ENCODE assay signal across 26 mouse cellular contexts in genomic region chr3:138210432-138211075, GRCm38 (mm10). TPM values are rescaled to one million over a fixed set of nuclear protein-coding genes. Genes with fewer than 3 reads are reported as not detected.
DNase-seq lines count a peak whose midpoint lies in the region; ATAC-seq and TF ChIP-seq lines count a peak whose summit lies in the region.
"Had no signal": no experiment of that assay in that cellular context is flagged by ENCODE, and none has a peak within 500 bp of the region (broad histone marks: within the 10 kb centered on the region; RNA-seq: fewer than 3 reads in every experiment).

No protein-coding gene starts in this region.

- no peak for TF ChIP-seq CTCF in stomach, postnatal 0 days (IDR thresholded peaks at IDR 0.05; ENCODE audit: low read depth)

- peak; percentile 83 to 93 for DNase-seq in adrenal gland, adult (ENCODE audit: inconsistent age in 2 of 2, low spot score in 1 of 2)
- no peak for DNase-seq in adrenal gland, adult 18-20 months (ENCODE audit: low spot score in 2 of 2)
- DNase-seq in 416B (ENCODE audit: low read depth): peak; percentile 66
- peak; percentile 66 for DNase-seq in adrenal gland, postnatal 14 days
- peak; percentile 33 for DNase-seq in stomach, postnatal 0 days (ENCODE audit: low spot score)
- DNase-seq in heart, postnatal 14 days: no peak
- DNase-seq in gastrocnemius, postnatal 36 days: no peak
- DNase-seq: cerebellum, adult 18-20 months; cerebellum, adult 9-11 months; embryo, embryonic 11 days; heart, adult 2 months had no signal

- H3K9ac ChIP-seq in stomach, postnatal 0 days (ENCODE audit: low read length): no peak overlapping the region
- H3K9ac ChIP-seq: embryonic facial prominence, embryonic 15.5 days; heart, embryonic 15.5 days; hindbrain, embryonic 14.5 days; intestine, embryonic 15.5 days had no signal

- H3K4me3 ChIP-seq in stomach, postnatal 0 days (ENCODE audit: low read depth, low read length): no peak overlapping the region
- H3K4me3 ChIP-seq: embryonic facial prominence, embryonic 15.5 days; erythroblast, embryonic 14.5 days; forebrain, embryonic 10.5 days; heart, adult 2 months; heart, embryonic 15.5 days; hindbrain, embryonic 10.5 days; intestine, embryonic 15.5 days had no signal

- TF ChIP-seq EP300 in stomach, postnatal 0 days (optimal IDR thresholded peaks at IDR 0.05): no peak

- H3K4me2 ChIP-seq in stomach, postnatal 0 days (replicated peaks; ENCODE audit: low read depth): no peak overlapping the region
- H3K4me2 ChIP-seq: embryonic facial prominence, embryonic 15.5 days; heart, embryonic 11.5 days; heart, embryonic 15.5 days; hindbrain, embryonic 14.5 days; intestine, embryonic 15.5 days had no signal

- 0 out of 2 replicates have a peak, but pooled peaks cover 3% of the 10 kb centered on the region for H3K4me1 ChIP-seq in stomach, postnatal 0 days (replicated peaks; ENCODE audit: control insufficient read depth, insufficient read depth)
- H3K4me1 ChIP-seq: heart, embryonic 15.5 days; intestine, embryonic 15.5 days had no signal

- no peaks in the 10 kb centered on the region for H3K27me3 ChIP-seq in stomach, postnatal 0 days (ENCODE audit: control insufficient read depth, insufficient read depth, low read length)
- H3K27me3 ChIP-seq: embryonic facial prominence, embryonic 15.5 days; heart, embryonic 15.5 days; intestine, embryonic 15.5 days; Patski had no signal

- no peaks in the 10 kb centered on the region for H3K36me3 ChIP-seq in stomach, postnatal 0 days (ENCODE audit: control insufficient read depth, insufficient read depth, low read length)
- H3K36me3 ChIP-seq: embryonic facial prominence, embryonic 15.5 days; forebrain, embryonic 10.5 days; heart, embryonic 15.5 days; hindbrain, embryonic 10.5 days; intestine, embryonic 15.5 days had no signal

- 75% methylated on average over 5 of the region's 5 CpGs for WGBS in stomach, postnatal 0 days

- no peak overlapping the region for H3K27ac ChIP-seq in stomach, postnatal 0 days (replicated peaks)
- H3K27ac ChIP-seq: embryonic facial prominence, embryonic 15.5 days; forebrain, embryonic 10.5 days; heart, adult 2 months; heart, embryonic 15.5 days; hindbrain, embryonic 10.5 days; hindbrain, embryonic 14.5 days; intestine, embryonic 15.5 days had no signal

- no peaks in the 10 kb centered on the region for H3K9me3 ChIP-seq in stomach, postnatal 0 days (ENCODE audit: control insufficient read depth, low read length)
- H3K9me3 ChIP-seq: embryonic facial prominence, embryonic 15.5 days; heart, embryonic 15.5 days; intestine, embryonic 15.5 days had no signal

- peak; percentile 92 for ATAC-seq in stomach, postnatal 0 days (ENCODE audit: low FRiP score, low TSS enrichment)
- ATAC-seq: activated CD4-positive, CD25-positive, alpha-beta regulatory T cell, adult 4 months; forebrain, embryonic 14.5 days; intestine, embryonic 15.5 days; Patski had no signal

- intact Hi-C loops in heart, postnatal 14 days (cut with DNase I): no loop called here
- intact Hi-C loops in gastrocnemius, postnatal 36 days (cut with DNase I): no loop called here

RNA-seq across cellular contexts. Expression of gene Adh7, which starts 7.0 kb away (rescaled TPM):
- total RNA-seq in adrenal gland, adult 18-20 months (2021): 100 to 1,000 TPM in 1 of 2 experiments, 1 to 10 TPM in 1; 2.8 to 129 TPM
- 18.2 and 24.3 TPM in 2 replicates for total RNA-seq in adrenal gland, postnatal 14 days (2021)
- polyA plus RNA-seq in stomach, postnatal 0 days (2015; fragmentation: Nextera tagmentation; extraction: Ambion mirVana): 31.3 and 43.4 TPM in 2 replicates
- under 1 TPM in 1 of 2 experiments, not detected in 1; 0.57 TPM for total RNA-seq in heart, postnatal 14 days (2021)
- under 1 TPM; 0.27 to 0.46 TPM for total RNA-seq in gastrocnemius, postnatal 36 days (2021)
- polyA plus RNA-seq: activated CD4-positive, CD25-positive, alpha-beta regulatory T cell, adult 4 months; embryonic facial prominence, embryonic 11.5 days; erythroblast, embryonic 14.5 days; forebrain, embryonic 10.5 days; heart, embryonic 11.5 days had no signal

RNA-seq across cellular contexts. Expression of gene 4930579F01Rik, which starts 16.9 kb away (rescaled TPM):
- not detected for total RNA-seq in adrenal gland, adult 18-20 months (2021)
- not detected in 2 replicates for total RNA-seq in adrenal gland, postnatal 14 days (2021)
- 0.11 and 0.22 TPM in 2 replicates for polyA plus RNA-seq in stomach, postnatal 0 days (2015; fragmentation: Nextera tagmentation; extraction: Ambion mirVana)
- not detected for total RNA-seq in heart, postnatal 14 days (2021)
- total RNA-seq in gastrocnemius, postnatal 36 days (2021): not detected
- total RNA-seq: gastrocnemius, adult 8-10 months; heart, adult 2 months; heart, postnatal 25 days had no signal
- polyA plus RNA-seq: activated CD4-positive, CD25-positive, alpha-beta regulatory T cell, adult 4 months; C2C12; embryonic facial prominence, embryonic 11.5 days; erythroblast, embryonic 14.5 days; forebrain, embryonic 10.5 days; forebrain, embryonic 14.5 days; heart, embryonic 11.5 days; heart, embryonic 15.5 days; hindbrain, embryonic 10.5 days; hindbrain, embryonic 14.5 days; Patski had no signal

RNA-seq across cellular contexts. Expression of gene Adh1, which starts 50.2 kb away (rescaled TPM):
- total RNA-seq in adrenal gland, adult 18-20 months (2021): 1,000 to 10,000 TPM in 1 of 2 experiments, 100 to 1,000 TPM in 1; 384 to 6,834 TPM
- 3,758 and 4,029 TPM in 2 replicates for total RNA-seq in adrenal gland, postnatal 14 days (2021)
- polyA plus RNA-seq in stomach, postnatal 0 days (2015; fragmentation: Nextera tagmentation; extraction: Ambion mirVana): 134 and 155 TPM in 2 replicates
- 10 to 100 TPM; 43.1 to 64.6 TPM for total RNA-seq in heart, postnatal 14 days (2021)
- 10 to 100 TPM; 37.4 to 44.9 TPM for total RNA-seq in gastrocnemius, postnatal 36 days (2021)
- polyA plus RNA-seq: embryonic facial prominence, embryonic 11.5 days; erythroblast, embryonic 14.5 days had no signal

Comparison
In these comparisons a context has a peak if more than half of its experiments do, and no peak if none do; other contexts are left out.
1. DNase-seq: peak in adrenal gland, adult (2 of 2), 416B (single experiment), adrenal gland, postnatal 14 days (single experiment) and stomach, postnatal 0 days (single experiment); none in adrenal gland, adult 18-20 months (0 of 2), heart, postnatal 14 days (0 of 2) and gastrocnemius, postnatal 36 days (0 of 2).
2. RNA of gene Adh1, which starts 50.2 kb away (total RNA-seq): 384 to 6,834 TPM in adrenal gland, adult 18-20 months and 3,758 to 4,029 TPM in adrenal gland, postnatal 14 days; 43.1 to 64.6 TPM in heart, postnatal 14 days and 37.4 to 44.9 TPM in gastrocnemius, postnatal 36 days; every median in the first group is over 4 times any median in the second.